Mouse (Mus musculus) forebrain, embryonic 10.5 days (tissue): ENCODE measurements around the gene Tbl1xr1. TPM values are rescaled to one million over a fixed set of nuclear protein-coding genes. Genes with fewer than 3 reads are reported as not detected.

Source experiments
- DNase-seq: peaks from one replicate; pipeline ENCODE4 v3.0.0-alpha.2; 2017; ENCODE audit warnings: low spot score; ENCODE audit errors: extremely low spot score
- H3K27ac ChIP-seq: fragments of 300-500 bp; sonication (generic); 2 replicates; pipeline ENCODE4 v1.5.1; 2016; ENCODE audit warnings: mild to moderate bottlenecking
- H3K27me3 ChIP-seq: fragments of 300-500 bp; sonication (generic); 2 replicates; pipeline ENCODE4 v1.6.1; 2016; ENCODE audit warnings: mild to moderate bottlenecking; ENCODE audit not compliant: poor library complexity, severe bottlenecking
- H3K36me3 ChIP-seq: fragments of 300-500 bp; sonication (generic); replicated peaks from 2 replicates; pipeline ENCODE4 v1.6.1; 2016; ENCODE audit warnings: mild to moderate bottlenecking, moderate library complexity
- H3K4me1 ChIP-seq: fragments of 300-500 bp; sonication (generic); 2 replicates; pipeline ENCODE4 v1.6.1; 2016
- H3K4me3 ChIP-seq: fragments of 300-500 bp; sonication (generic); 2 replicates; pipeline ENCODE4 v1.5.1; 2016; ENCODE audit warnings: mild to moderate bottlenecking, moderate library complexity
- H3K9me3 ChIP-seq: fragments of 300-500 bp; sonication (generic); 2 replicates; pipeline ENCODE4 v1.6.1; 2016; ENCODE audit warnings: mild to moderate bottlenecking, moderate library complexity
- WGBS: fragments of 180-500 bp; shearing (Covaris S2); methylation state at CpG from one replicate; pipeline ENCODE4 v1.1.7; 2016; 5-methylcytosine and 5-hydroxymethylcytosine counted together
- polyA plus RNA-seq: library from polyadenylated mRNA; unstranded; fragments of >200 nt; fragmentation: Nextera tagmentation; extraction: Ambion mirVana; gene quantifications from 2 replicates; pipeline ENCODE4 v1.2.1, GENCODE M21; 2016

The Tbl1xr1 gene
- polyA plus RNA-seq, 1 experiment from 2014 or later = 30.7 TPM

DNA sequence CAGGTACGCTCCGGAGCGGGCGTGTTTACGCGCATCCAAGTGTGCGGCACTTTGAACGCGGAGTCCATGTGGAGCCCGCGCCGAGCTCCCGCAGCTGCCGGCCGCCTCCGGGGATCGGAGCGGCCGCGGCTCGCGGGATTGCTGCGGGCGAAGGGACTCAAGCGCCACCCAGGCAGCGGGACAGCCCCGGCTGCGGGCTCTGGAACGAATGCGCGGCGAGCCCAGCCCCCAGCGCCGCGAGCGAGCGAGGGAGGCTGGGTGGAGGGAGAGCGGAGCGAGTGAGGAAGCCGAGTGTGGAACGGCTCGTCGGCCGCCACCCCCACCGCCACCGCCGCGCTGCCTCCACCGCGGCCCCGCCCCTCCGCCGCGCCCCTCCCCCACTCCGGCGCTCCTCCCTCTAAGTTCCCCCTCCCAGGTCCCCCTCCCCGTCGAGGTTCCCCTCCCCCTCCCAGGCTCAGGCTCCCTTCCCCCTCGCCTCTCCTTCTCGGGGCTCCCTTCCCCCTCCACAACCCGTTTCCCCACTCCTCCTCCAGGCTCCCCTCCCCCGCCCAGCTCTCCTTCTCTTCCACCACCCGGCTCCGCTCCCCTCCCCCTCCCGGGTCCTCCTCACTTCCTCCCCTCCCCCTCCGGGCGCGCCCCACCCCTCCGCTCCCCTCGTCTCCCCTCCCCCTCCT lies 428 bp upstream of the Tbl1xr1 start:
- under 1% methylated on average over 43 of the region's 70 CpGs for WGBS
- H3K27me3 ChIP-seq = no peaks in the 10 kb centered on the region
- H3K27ac ChIP-seq = peak overlapping the region; percentile 100
- H3K36me3 ChIP-seq = peaks cover 13% of the 10 kb centered on the region
- peak; percentile 94 for DNase-seq
- H3K9me3 ChIP-seq = no peaks in the 10 kb centered on the region; the same call in 1 of the 2 replicates
- peaks cover 37% of the 10 kb centered on the region for H3K4me1 ChIP-seq
- peak overlapping the region; percentile 89 for H3K4me3 ChIP-seq

DNA sequence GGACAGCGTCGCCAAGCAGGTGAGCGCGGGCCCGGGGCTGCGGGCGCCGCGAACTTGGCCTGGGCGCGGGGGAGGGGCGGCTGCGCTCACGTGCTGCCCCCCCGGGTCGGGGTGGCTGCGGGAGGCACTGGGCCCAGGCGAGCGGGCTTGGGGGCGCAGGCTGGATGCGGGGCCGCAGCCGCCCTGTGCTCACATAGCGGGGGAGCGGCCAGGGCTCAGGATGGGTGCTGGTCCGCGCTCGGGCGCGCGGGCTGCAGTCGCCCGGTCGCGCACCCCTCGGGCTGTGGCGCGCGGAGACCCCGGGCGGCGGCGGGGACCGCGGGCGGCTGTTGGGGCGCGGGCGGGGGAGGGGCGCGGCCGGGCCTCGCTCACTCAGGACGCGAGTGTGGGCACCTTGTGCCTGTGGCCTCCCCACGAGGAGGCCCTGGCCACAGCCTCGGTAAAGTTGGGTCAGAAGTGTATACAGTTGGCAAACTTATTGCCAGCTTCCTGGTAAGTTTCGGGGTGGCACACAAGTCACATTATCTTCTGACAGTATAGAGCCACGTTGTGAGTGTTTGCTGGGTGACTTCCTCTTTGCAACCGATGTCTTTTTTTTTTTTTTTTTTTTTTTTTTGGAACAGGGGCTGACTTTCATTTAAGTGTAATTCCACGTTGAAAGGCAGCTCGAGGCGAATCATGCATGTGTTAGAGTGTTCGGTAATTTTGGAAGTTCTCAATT lies 644 bp downstream of the Tbl1xr1 start:
- under 1% methylated on average over 52 of the region's 64 CpGs for WGBS
- Histone ChIP-seq H3K27ac (peak overlapping the region; percentile 100), H3K9me3 (no peaks in the 10 kb centered on the region; the same call in 1 of the 2 replicates), H3K36me3 (peaks cover 22% of the 10 kb centered on the region), H3K4me1 (peaks cover 43% of the 10 kb centered on the region), H3K4me3 (peak overlapping the region; percentile 89), H3K27me3 (no peaks in the 10 kb centered on the region)
- DNase-seq = no peak

DNA sequence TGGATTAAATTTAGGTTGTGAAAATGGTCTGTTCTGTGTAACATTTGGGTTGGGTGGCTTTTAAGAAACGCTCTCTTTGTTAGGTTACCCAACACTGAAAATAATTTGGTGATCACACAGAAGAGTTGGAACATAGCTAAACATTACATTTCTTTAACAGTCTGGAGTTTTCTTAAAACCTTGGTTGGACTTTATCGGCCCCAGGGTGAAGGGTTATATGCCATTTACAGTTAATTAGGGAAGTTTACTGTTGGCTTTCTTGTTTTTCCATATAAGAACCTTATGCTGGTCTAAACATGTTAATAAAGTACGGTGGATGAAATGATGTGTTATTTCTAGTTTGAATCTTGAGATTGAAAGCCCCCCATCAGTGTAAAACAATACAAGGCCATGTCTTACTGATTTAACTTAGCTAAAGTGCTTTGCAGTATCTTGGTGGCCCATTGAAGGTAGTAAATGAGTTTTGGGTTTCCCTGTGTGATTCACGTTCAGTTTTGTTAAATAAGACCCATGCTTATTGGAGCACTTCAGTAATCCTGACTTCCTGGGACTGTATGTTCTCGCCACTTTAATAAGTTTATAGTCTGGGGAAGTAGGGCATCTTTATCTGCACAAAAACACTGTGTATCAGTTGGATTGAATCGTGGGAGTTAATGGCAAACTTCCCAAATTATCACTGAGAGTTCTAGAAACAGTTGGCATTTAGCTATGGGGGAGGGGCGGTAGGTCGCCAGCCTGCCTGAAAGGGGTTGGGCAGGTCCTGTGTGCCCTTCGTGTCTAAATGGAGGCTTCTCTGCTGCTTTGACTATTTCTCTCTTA lies 1.4 kb downstream of the Tbl1xr1 start:
- no peak for DNase-seq
- peak overlapping the region; percentile 100 for H3K27ac ChIP-seq
- peaks cover 22% of the 10 kb centered on the region for H3K36me3 ChIP-seq
- no peaks in the 10 kb centered on the region; the same call in 1 of the 2 replicates for H3K9me3 ChIP-seq
- H3K27me3 ChIP-seq = no peaks in the 10 kb centered on the region
- H3K4me1 ChIP-seq = peaks cover 43% of the 10 kb centered on the region
- H3K4me3 ChIP-seq = peak overlapping the region; percentile 89
- 6% methylated on average over 9 of the region's 9 CpGs for WGBS

DNA sequence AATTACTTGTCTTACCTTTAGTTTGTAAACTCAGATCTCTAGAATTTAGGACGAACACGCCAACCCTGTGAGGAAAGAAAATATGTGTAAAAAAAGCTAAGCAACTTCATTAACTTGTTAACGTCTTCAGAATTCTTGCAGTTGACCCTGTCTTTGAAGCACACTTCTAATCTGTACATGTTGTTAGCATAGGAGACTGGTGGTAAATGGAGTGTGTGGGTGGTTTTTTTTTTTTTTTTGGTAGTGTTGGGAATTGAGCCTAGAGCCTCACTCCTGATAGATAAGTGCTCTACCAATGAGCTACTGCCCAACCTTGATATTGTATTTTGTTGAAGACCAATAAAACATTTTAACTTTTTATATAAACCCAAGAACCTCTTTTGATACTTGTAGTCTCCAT lies 2.1 kb downstream of the Tbl1xr1 start:
- peak overlapping the region; percentile 89 for H3K4me3 ChIP-seq

DNA sequence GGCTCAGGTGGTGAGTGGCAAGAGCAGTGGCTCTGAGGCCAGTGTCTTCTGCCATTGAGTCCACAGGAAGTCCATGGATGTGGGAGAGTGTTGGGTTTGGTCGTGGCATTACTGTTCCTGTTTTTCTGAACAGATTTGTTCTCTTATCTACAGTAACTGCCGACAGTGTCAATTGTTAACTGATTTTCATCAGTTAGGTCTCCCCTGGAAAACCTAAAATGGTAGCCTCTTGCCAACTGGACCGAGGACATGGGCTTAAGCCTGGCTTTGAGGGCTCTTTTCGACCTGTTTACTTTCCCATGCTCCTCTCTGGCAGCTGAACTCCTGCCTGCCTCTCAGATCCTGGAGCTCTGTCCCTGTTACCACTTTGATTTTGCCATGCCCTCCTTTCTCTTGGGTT lies 5.4 kb downstream of the Tbl1xr1 start:
- H3K36me3 ChIP-seq = peaks cover 39% of the 10 kb centered on the region
- no peak overlapping the region for H3K27ac ChIP-seq
- WGBS = 85% methylated on average over 4 of the region's 4 CpGs
- H3K4me3 ChIP-seq = no peak overlapping the region
- peaks cover 28% of the 10 kb centered on the region for H3K4me1 ChIP-seq
- peaks cover 8% of the 10 kb centered on the region; the same call in 1 of the 2 replicates for H3K9me3 ChIP-seq
- no peak for DNase-seq
- H3K27me3 ChIP-seq = no peaks in the 10 kb centered on the region

More for the DNA sequence above, 2.1 kb downstream of the Tbl1xr1 start:
- no peaks in the 10 kb centered on the region; the same call in 1 of the 2 replicates for H3K9me3 ChIP-seq
- DNase-seq = no peak
- WGBS = 55% methylated on average over 3 of the region's 3 CpGs
- peaks cover 22% of the 10 kb centered on the region for H3K36me3 ChIP-seq
- peak overlapping the region; percentile 100; the same call in 1 of the 2 replicates for H3K27ac ChIP-seq
- H3K4me1 ChIP-seq = peaks cover 43% of the 10 kb centered on the region
- no peaks in the 10 kb centered on the region for H3K27me3 ChIP-seq

DNA sequence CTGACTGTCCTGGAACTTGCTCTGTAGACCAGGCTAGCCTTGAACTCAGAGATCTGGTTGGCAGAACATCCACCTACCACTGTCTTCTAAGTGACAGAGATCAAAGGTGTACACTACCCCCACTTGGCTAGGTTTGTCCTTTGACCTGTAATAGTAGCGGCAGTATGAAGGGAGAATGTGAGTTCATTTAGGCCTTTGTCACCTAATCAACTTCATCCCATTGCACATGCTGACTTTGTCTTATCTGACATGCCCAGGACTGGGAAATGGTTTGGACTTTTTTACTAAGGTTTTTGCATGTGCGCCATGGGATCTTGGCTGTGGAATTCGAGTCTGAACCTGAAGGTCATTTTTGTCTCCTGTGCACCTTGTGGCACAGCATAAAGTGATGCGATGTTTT lies 6.4 kb downstream of the Tbl1xr1 start:
- Histone ChIP-seq H3K4me1 (peaks cover 26% of the 10 kb centered on the region), H3K4me3 (no peak overlapping the region), H3K27me3 (no peaks in the 10 kb centered on the region), H3K27ac (no peak overlapping the region), H3K9me3 (peaks cover 9% of the 10 kb centered on the region; the same call in 1 of the 2 replicates), H3K36me3 (peaks cover 39% of the 10 kb centered on the region)
- no peak for DNase-seq
- 92% methylated on average over 4 of the region's 4 CpGs for WGBS

DNA sequence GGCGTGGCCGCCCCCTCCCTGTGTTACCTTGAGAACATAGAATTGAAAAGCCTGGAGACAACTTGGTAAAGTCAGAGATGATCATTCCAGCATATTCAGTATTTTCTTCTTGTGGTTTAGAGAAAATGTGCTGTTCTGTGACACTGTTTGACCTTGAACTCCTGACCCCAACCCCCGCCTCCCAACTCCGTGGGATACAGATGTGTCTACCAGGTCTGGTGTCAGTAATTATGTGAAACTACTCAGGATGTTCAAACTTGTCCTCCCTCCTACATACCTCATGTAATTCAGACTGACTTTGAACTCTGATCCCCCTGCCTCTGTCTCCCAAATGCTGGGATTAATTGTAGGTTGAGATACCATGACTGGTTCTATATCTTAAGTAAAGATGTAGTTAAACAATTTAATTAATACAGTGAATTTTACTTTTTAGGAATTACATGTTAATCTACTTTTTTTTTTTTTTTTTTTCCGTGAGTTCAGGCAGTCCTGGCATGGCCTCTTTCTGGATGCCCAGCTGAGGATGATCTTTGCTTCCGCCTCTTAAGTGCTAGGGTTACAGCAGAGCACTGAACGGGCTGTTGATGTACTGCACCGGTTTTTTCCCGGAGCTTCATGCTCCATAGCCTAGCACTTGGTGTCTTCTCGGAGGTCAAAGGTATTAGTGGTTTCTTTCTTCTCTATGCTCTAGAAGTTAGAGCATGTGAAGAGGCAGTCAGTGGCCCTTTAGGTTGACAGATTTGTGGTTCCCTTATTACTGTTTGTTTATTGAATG lies 8.0 kb downstream of the Tbl1xr1 start:
- 89% methylated on average over 10 of the region's 10 CpGs for WGBS
- Histone ChIP-seq H3K27me3 (no peaks in the 10 kb centered on the region), H3K27ac (no peak overlapping the region), H3K9me3 (peaks cover 9% of the 10 kb centered on the region; the same call in 1 of the 2 replicates), H3K4me1 (peaks cover 10% of the 10 kb centered on the region), H3K36me3 (peaks cover 38% of the 10 kb centered on the region), H3K4me3 (no peak overlapping the region)
- no peak for DNase-seq

DNA sequence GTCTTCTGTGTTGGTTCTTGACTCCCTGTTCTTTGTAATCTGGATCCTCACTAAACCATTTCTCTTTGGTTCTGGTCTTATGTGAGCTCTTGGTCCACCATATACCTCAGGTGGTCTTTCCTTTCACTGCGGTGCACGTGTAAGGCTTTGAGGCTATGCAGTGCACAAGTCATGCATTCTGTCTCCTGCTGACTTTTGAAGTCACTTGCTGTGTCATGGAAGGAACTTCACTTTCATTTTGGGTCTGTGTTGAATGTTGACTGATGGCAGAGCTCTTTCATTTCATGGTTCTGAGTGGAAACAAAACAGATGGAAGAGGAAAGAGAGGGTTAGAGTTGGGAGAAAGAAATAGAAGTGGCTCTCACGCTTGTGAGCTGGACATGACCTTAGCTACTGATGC lies 13.4 kb downstream of the Tbl1xr1 start:
- peaks cover 44% of the 10 kb centered on the region for H3K36me3 ChIP-seq
- H3K4me3 ChIP-seq = no peak overlapping the region
- peaks cover 9% of the 10 kb centered on the region; the same call in 1 of the 2 replicates for H3K9me3 ChIP-seq
- WGBS = 84% methylated on average over 3 of the region's 3 CpGs
- H3K27ac ChIP-seq = no peak overlapping the region
- no peak for DNase-seq
- H3K27me3 ChIP-seq = no peaks in the 10 kb centered on the region
- H3K4me1 ChIP-seq = peaks cover 7% of the 10 kb centered on the region

DNA sequence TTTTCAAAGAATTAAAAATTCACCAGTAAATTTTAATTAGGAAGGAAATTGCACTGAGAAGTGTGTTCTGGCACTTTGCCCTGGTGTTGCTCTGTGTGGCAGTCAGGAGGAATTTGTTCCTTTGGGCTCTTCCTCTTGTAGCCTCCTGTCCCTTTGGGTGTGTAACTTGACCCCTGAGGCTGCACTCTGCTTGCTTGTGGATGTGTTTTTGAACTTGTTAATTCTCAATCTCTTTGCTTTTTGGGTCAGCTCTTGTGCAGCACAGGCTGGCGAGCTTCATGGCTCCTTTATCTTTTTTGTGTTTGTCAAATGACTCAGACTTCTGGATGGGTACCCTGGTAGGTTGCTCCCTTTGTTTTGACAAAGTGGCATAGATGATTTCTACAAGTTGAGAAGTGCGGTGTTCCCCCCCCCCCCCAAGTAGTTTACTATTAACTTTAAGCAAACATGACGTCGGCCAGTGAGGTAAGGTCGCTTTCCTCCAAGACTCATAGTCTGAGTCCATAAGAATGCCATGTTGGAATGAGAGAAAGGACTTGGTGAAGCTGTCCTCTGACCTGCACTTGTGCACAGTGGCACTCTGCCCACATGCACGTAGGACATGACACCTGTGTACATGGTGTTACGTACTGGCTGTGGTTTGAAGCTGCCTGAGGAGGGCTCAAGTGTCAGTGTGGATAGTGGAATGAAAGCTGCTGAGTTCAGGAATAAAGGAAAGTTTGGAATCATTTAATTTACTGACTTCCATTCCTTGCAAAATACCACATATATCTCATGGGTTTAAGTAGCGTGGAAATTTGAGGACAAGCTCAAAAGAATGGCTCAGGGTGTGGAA lies 14.2 kb downstream of the Tbl1xr1 start:
- Histone ChIP-seq H3K36me3 (peaks cover 37% of the 10 kb centered on the region), H3K4me3 (no peak overlapping the region), H3K4me1 (peaks cover 7% of the 10 kb centered on the region), H3K27me3 (no peaks in the 10 kb centered on the region), H3K9me3 (peaks cover 6% of the 10 kb centered on the region; the same call in 1 of the 2 replicates), H3K27ac (no peak overlapping the region)
- 84% methylated on average over 8 of the region's 8 CpGs for WGBS
- no peak for DNase-seq

DNA sequence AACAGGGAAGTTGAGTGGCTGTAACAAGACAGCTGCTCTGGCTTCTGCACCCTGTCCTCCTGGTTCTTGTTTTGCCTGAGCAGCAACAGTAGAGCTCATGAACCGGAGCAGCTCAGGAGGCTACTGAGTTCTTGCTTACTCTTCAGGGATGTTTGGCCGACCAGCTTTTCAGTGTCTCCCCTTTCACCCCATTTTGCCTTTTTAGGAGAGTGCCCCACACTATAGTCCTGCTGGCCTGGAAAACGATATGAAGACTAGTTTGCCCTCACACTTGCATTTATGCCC lies 14.8 kb downstream of the Tbl1xr1 start:
- no peak for DNase-seq
- peaks cover 3% of the 10 kb centered on the region; the same call in 1 of the 2 replicates for H3K9me3 ChIP-seq
- no peak overlapping the region for H3K4me3 ChIP-seq
- peaks cover 7% of the 10 kb centered on the region for H3K4me1 ChIP-seq
- H3K27ac ChIP-seq = no peak overlapping the region
- WGBS = 79% methylated on average over 3 of the region's 3 CpGs
- peaks cover 38% of the 10 kb centered on the region for H3K36me3 ChIP-seq
- no peaks in the 10 kb centered on the region for H3K27me3 ChIP-seq

DNA sequence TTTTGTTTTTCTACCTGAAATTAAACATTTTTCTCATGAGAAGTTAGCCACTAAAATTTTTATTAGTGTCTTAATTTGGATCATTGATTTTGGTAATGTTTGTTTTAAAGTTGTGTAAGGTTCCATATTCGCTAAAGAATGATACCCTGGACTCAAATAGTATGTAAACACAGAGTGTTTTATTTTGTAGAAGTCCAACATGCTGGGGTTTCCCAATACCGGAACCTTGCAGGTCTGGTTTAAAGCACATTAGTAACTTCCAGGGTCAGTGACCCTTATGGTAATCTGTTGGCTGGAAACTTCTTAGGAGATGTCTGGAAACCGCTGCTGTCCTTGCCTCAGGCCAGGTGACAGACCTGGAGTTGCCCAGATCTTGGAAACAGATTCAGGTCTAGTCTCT lies 15.2 kb downstream of the Tbl1xr1 start:
- Histone ChIP-seq H3K4me3 (no peak overlapping the region), H3K9me3 (peaks cover 4% of the 10 kb centered on the region; the same call in 1 of the 2 replicates), H3K36me3 (peaks cover 42% of the 10 kb centered on the region), H3K4me1 (peaks cover 7% of the 10 kb centered on the region), H3K27ac (no peak overlapping the region), H3K27me3 (no peaks in the 10 kb centered on the region)
- 90% methylated on average over 3 of the region's 3 CpGs for WGBS
- DNase-seq = no peak
